Mouse (Mus musculus) urinary bladder, postnatal 14 days (tissue): Measurements from ENCODE around the gene Prmt8.

ENCODE experiments used
- DNase-seq: peaks from one replicate; pipeline ENCODE4 v3.0.0; 2021; ENCODE audit warnings: low spot score

The Prmt8 gene

DNA sequence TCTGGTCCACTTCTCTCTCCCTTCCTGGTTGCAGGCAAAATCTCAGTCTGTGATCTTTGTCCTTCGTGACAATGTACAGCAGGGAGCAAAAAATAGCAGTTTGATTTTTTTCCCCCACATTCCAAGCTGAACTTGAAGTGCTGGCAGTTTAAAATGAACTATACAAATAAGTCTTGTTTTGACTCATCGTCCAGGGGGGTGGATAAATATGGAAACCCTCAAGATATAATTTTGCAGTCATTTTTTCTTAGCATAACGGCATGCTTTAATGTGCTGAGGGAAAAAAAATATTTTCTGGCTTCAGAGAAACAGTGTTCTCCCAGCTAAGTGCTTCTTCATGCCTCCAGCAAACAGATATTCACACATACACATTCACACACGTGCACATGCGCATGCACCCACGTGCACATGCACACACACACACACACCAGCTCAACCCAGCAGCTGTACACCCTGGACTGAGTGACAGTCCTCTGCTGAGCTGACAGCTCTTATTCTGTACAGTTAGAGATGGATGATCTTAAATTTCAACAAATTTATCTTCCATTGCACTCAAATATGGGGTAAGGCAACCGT lies 107.5 kb downstream of the Prmt8 start:
- DNase-seq, result no peak

DNA sequence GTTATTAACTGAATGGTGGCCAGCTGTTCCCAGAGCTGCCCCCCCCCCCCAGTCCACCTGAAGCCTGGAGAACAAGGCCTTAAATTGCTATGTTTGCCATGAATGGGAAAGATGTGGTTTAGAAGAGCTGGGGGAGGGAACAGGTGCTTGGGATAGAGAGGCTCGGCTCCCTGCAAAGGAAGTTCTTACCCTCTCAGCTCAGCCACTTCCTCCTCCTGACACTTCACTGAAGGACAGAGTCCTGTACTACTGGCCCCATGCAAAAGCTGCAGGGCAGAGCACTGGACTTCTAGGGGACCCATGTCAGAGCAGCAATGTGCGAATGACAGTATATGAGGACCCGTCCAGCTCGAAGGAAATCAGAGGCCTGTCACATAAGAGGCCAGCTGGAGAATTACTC lies 109.3 kb downstream of the Prmt8 start:
- DNase-seq, result no peak

DNA sequence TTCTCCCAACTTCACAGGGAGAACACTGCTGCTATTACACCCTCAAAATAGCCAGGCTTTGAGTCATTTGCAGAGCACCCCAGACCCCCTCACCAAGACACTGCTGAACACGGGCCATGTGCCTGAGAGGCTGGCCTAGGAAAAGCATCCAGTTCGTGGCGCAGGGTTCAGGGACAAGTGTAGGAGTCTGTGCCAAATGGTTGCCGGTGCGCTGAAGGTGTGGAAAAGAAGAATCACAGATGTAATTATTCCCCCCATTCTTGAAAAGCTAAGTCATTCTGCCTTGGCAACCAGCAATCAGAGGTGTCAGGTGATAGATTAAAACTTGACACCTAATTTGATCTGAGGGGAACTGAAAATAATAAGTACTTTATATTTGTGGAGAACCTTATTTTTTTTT lies 109.8 kb downstream of the Prmt8 start:
- no peak for DNase-seq

DNA sequence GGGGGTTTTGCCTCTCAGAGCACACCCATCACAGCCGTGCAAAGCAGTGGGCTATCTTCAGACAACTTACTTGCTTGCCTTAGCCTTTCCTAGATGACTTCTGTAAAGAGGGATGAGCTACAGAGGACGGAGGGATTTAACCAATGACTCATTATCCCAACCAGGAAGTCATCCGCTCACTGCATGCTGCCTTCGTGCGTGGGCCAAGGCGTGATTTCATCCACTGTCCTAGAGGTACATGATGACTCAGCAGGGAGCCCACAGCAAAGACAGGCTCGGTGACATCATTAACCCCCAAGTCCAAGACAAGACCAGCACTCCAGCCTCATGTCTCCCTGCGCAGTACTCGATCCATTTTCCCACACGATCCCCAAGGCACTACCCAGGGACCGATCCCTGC lies 112.1 kb downstream of the Prmt8 start:
- DNase-seq, result no peak

DNA sequence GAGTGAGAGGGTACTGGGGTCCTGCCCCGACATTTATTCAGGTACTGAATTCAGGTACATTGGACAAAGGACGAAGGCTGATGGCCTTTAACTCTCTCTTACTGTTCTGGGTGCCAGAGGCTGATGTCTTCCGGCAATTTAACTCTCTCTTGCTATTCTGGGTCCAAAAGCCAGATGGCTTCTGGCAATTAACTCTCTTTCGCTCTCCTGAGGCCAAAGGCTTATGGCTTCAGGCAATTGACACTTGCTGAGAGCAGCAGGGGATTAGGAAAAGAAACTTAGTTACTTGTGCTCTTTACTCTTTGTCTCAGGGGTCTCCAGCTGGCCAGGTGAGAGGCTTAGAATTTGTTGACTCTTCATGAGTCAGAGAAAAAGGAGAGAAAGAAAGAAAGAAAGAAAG lies 113.3 kb downstream of the Prmt8 start:
- no peak for DNase-seq

DNA sequence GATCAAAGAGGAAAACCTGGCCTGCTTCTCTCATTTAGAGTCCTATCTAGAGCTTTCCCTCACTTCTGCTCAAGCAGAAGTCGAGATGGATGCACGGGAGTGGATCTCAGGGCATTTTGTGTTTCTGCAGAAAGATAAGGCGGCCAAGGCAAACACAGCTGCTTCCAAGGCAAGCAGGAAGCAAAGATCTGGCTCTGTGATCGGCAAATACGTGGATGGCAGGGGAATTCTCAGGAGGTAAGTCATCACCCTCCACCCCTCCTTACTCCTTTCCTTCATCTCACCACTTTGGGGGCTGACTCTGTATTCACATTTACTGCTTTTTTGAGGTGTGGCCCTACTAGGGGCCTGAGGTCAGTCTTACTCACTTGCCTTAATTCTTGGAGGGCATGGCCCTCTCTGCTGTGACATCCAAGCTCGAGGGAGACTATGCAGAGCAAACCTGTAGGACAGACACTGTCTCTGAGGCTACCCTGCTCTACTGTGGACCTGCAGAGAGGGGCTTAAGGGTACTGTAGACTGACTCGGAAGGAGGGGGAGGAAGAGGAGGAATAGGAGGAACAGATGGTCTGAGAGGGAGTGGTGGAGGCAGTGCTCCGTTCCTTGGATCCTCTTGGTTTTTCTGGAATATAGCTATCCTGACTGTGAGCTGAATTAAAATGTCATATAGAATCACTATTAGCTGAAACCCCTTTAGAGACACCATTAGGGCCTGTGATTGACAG lies 128.0 kb downstream of the Prmt8 start:
- DNase-seq, result peak; percentile 68
